Mouse (Mus musculus): ENCODE results near the gene 6330409D20Rik.

6330409D20Rik gene

GRCm38 (mm10) chr2:32740916-32741272 is at the start of gene 6330409D20Rik:
TSS of gene 6330409D20Rik (minus strand) at chr2:32741016.
- no peak for DNase-seq (ENCODE audit: low spot score in 2 of 2)

- no peak for DNase-seq (ENCODE audit: low spot score in 2 of 2)
These were observed 47.8 kb upstream of the 6330409D20Rik start for GRCm38 (mm10) chr2:32788581-32788980.

- no peak for DNase-seq (ENCODE audit: low spot score in 2 of 2)
These were observed 46.4 kb upstream of the 6330409D20Rik start for GRCm38 (mm10) chr2:32787176-32787575.

GRCm38 (mm10) chr2:32784048-32784681 is 43.3 kb upstream of the 6330409D20Rik start, which contains the start of gene Cfap157:
TSS of gene Cfap157 (minus strand) at chr2:32784428.
- DNase-seq (ENCODE audit: low spot score in 2 of 2): no peak

DNA sequence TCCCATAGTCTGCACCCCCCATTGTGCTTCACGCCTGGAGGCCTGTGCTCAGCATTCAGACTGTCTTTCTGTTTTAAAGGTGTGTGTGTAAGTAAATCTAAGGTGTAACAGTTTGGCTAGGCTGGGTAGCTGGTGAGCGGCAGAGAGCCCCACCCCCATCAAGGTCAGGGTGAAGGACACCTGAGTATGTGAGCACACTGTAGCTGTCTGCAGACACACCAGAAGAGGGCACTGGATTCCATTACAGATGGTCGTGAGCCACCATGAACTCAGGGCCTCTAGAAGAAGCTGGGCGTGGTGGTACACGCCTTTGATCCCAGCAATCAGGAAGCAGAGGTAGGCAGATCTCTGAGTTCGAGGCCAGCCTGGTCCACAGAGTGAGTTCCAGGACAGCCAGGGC is 40.9 kb upstream of the 6330409D20Rik start:
- no peak for DNase-seq (ENCODE audit: low spot score in 2 of 2)

GRCm38 (mm10) chr2:32779714-32780113 is 38.9 kb upstream of the 6330409D20Rik start:
- no peak for DNase-seq (ENCODE audit: low spot score in 2 of 2)

GRCm38 (mm10) chr2:32779131-32779530 is 38.3 kb upstream of the 6330409D20Rik start:
- DNase-seq (ENCODE audit: low spot score in 2 of 2): no peak

DNA sequence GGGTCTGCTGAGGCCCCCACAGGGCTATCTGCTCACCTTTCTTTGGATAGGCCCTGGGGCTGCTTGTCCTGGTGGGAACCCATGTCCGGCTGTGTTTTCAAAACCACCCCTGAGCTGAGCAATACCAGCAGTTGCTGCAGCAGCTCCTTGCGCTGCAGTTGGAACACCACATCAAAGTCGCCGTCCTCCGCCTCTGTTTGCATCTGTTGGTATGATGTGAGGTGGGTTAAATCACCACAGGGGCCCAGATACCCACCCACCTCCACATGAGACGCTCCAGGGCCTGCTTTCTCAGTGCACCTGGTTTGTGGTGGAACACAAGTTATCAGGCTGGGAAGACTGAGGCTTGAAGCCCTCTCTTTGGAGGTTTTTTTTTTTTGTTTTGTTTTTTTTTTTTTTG is 37.3 kb upstream of the 6330409D20Rik start:
- DNase-seq (ENCODE audit: low spot score in 2 of 2): no peak

DNA sequence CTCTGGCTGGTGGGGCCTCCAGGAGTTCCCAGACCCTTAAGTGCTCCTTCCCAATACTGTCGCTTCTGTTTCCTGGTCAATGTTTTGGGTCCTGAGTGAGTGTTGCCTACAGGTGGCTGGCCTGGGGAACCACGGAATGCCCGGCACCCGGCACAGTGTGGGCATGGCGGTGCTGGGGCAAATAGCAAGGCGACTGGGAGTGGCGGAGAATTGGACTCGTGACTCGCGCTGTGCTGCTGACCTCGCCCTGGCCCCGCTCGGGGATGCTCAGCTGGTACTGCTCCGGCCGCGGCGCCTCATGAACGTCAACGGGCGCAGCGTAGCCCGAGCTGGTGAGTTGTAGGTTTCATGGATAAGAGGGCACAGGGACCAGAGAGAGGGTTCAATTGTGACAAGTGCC is 35.4 kb upstream of the 6330409D20Rik start:
- DNase-seq (ENCODE audit: low spot score in 2 of 2): no peak

DNA sequence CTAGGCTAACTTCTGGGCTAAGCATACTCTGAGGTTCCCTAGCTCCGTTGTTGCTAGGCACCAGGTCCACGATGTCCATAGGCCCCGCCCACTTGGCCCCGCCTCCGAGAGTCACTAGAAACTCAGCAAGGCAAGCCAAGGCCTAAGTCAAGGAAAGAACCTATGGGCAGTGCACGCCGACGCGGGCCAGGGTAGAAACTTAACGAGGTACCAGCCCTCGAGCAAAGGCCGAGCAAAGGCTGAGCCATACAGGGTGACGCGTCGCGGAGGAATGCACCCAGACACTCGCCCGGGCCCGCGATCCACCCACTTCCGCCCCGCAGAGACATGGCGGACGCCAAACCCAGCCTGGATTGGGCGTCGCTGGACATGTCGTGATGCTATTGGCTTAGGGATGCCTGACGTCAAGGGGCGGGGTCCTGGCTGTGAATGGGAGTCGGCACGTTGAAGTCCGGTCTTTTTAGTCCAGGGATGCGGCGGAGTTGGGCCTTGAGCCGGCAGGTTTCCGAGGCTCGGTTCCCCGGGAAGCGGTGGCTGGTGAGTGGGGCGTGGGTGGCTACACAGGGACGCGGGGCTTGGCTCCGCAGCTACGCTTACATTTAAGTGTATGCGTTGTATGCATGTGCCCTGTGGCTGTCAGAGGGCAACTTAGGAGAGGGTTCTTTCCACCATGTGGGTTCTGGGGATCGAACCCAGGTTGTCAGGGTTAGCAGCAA is 34.7 kb upstream of the 6330409D20Rik start, which contains the start of the genes Ttc16 and Ptrh1:
TSS of gene Ttc16 (minus strand) at position 275 of the 716 bp plus-strand sequence.
TSS of gene Ptrh1 (plus strand) at position 428 of the 716 bp plus-strand sequence.
- DNase-seq (ENCODE audit: low spot score in 2 of 2): peak; percentile 96 to 97

DNA sequence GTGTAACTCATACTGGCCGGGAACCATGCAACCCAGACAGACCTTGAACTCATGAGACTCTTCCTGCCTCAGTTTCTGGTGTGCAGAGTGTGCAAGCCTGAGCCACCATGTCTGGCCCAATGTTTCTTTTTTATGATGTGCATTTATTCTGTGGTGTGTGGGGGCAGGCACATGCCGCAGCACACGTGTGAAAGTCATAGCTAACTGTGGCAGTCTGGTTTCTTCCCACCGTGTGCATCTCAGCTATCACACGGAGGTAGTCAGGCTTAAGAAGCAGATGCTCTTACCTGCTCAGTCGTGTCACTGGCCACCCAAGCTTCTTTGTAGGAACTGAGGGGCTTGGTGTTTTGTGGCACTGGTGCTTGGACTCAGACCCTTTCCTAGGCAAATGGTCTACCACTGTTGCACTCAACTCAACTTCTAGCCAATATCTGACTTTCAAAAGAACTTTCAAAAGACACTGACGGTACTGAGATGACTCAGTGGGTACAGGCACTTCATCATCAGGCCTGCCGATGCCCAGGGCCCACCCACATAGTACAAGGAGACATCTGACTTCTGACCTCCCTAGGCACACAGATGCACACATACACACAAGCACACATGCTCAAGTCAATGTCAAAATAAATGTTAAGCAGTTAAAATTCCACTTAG is 31.9 kb upstream of the 6330409D20Rik start:
- DNase-seq (ENCODE audit: low spot score in 2 of 2): no peak

DNA sequence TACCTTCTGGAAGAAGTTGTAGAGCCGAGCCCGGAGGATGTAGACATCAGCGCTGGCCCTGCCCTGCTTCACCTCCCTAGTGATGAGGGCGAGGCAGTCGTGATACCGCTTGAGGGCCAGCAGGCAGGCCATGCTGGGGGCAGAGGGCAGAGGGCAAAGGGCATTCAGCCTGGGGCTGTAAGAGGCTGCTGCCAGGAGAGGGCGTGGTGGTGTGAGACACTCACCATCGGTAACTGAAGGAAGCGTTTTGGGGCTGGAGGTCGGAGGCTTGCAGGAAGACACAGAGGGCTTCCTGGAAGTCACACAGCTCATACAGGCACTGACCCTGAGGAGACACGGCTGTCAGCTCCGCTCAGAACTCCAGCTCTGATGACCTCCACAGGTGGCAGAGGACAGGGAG is 31.1 kb upstream of the 6330409D20Rik start:
- no peak for DNase-seq (ENCODE audit: low spot score in 2 of 2)

DNA sequence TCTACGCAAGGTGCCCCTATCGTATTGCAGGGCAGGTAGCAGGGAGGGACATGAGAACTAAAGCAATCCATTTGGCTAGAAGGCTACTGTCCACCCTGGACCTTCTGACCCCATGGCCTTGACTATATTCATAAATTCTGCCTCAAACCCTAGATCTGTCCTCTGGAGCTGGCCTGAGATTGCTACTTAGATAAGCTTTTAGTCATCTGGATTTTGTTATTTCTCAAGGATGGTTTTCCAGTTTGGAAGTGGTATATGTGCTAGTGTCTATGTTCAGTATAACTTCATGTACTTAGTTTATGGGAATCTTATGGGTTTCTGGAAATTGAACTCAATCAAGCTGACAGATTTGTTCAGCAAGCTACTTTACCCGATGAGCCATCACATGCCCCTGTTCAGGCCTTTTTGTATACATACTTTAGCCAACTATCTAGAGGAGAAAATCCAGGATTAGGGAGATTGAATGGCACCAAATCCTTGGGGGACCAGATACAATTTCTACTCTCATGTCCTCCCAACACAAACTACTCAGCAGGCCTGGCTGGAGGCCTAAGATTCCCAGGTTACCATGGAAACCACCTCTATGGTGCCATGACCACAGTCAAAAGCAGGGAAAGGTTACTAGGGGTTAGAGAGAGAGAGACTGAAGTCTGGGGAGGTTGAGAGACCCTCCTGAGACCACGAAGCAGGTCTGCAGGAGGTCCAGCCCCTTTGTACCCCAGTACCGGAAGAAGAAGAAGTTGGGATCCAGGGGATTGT is 28.7 kb upstream of the 6330409D20Rik start:
- DNase-seq (ENCODE audit: low spot score in 2 of 2): no peak

DNA sequence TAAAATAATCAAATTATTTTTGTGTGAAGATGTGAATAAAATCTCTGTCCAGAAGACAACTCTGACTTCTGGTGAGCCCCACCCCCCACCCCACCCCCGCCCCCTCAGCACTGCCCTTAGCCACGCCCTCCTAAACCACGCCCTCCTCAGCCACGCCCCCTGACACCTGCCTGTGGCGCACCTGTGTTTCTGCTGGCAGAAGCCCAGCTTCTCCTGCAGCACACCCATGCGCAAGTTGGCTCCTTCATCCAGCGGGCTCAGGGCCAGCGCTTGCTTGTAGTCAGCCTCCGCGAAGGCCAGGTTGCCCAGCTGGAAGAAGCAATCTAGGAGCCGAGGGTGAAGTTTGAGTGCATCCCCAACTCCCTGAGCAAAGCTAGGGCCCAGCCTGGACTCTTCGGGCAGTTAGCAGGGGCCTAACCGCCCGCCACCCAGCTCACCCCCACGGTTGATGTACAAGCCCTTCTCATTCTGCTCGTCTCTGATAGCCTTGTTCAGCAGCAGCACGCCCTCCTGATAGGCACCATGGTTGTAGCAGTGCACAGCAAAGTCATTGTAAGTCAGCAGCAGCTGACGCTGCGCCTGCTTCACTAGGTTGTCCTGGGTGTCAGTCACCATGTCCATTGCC is 28.0 kb upstream of the 6330409D20Rik start:
- no peak for DNase-seq (ENCODE audit: low spot score in 2 of 2)

- no peak for DNase-seq (ENCODE audit: low spot score in 2 of 2)
These were observed 26.4 kb upstream of the 6330409D20Rik start for GRCm38 (mm10) chr2:32767241-32767640.

DNA sequence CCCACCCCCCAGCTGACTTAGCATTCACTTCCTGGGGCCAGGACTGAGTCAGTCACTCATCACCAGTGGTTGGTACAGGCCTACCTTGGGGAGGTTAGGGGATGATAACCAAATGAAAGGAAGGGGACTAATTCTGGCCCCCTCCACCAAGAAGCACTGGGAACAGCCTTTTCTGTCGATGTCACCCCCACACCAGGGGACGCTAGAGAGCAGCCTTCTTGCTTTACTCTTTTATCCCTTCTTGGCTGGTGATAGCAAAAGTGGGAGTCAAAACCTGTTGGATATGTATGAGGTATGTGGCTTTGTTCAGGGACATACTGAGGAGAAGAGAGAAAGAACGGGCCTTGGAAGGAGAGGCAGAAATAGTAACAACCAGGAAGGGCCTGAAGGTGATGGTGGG is 22.5 kb upstream of the 6330409D20Rik start:
- DNase-seq (ENCODE audit: low spot score in 2 of 2): no peak

DNA sequence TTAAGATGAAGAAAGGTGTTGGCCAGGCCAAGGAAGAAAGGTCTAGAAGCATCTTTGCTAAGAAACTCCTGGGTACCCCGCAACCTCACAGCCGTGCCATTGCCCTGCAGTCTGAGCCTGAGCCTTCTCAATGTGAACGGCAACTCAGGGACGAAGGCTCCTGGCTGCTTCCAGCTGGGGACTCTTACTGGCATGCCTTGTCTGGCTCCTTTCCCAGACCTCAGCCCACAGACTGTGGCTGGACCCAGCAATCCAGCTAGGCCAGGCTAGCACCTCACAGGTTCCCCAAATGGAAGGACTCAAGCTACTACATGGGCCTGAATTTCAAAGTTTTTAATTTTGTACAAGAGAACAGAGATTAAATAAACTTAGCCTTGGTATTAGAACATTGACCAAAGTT is 21.0 kb upstream of the 6330409D20Rik start:
- no peak for DNase-seq (ENCODE audit: low spot score in 2 of 2)

DNA sequence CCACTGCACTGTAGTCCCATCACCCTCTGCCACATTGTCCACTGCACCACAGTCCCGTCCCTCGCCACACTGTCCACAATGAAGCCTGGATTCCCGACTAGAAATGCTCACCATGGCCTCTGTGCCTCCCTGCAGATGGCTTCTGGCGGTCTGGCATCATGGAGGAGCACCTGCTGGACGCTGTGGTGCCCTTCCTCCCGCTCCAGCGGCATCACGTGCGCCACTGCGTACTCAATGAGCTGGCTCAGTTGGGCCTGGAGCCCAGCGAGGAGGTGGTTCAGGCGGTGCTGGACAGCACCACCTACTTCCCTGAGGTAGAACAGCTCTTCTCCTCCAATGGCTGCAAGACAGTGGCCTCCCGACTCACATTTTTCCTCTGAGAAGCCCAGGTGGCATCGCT is 20.5 kb upstream of the 6330409D20Rik start:
- DNase-seq (ENCODE audit: low spot score in 2 of 2): no peak

DNA sequence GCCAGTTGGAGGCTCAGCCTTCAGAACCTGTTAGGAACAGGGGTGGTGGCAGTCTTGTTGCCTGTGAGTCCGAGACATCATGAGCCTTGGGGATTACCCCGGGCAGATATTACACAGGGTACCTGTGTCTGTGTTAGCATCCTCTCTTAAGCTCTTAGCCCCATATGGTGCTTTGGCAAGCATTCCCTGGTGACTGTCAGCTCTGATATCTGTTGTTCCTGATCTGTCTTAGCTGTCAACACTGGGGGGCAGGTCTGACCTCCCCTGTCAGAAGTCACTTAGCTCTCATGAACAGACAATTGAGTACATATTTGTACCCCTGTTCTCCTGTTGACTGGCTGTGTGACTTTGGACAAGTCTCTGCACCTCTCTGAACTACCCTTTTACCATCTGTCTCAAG is 18.2 kb upstream of the 6330409D20Rik start:
- no peak for DNase-seq (ENCODE audit: low spot score in 2 of 2)

- no peak for DNase-seq (ENCODE audit: low spot score in 2 of 2)
These were observed 17.7 kb upstream of the 6330409D20Rik start for GRCm38 (mm10) chr2:32758503-32758902.

- DNase-seq (ENCODE audit: low spot score in 2 of 2): peak; percentile 95 to 97
These were observed 16.4 kb upstream of the 6330409D20Rik start, which contains the start of gene Tor2a for GRCm38 (mm10) chr2:32757056-32757845. TSS of gene Tor2a (plus strand) at chr2:32757234.

Data from right cerebral cortex, postnatal 36 days (tissue).